Mouse (Mus musculus) hindbrain, embryonic 15.5 days (tissue): Measurements from ENCODE around the gene Gm26602. TPM values are rescaled to one million over a fixed set of nuclear protein-coding genes. Genes with fewer than 3 reads are reported as not detected.
A peak's percentile ranks its signal among the peaks of the same experiment; 100 is the strongest.

Source experiments
- ATAC-seq: fragments of 200-750 bp; cut with Nextera tagmentation; 2 replicates; pipeline ENCODE4 v1.8.0; 2017; ENCODE audit warnings: low read depth, moderate number of reproducible peaks, moderate TSS enrichment; ENCODE audit not compliant: low FRiP score
- H3K27ac ChIP-seq: fragments of 300-500 bp; sonication (generic); replicated peaks from 2 replicates; pipeline ENCODE4 v1.5.1; 2015; ENCODE audit warnings: mild to moderate bottlenecking, inconsistent platforms
- H3K27me3 ChIP-seq: fragments of 300-500 bp; sonication (generic); 2 replicates; pipeline ENCODE4 v1.6.1; 2015; ENCODE audit warnings: control low read depth, inconsistent platforms
- H3K36me3 ChIP-seq: fragments of 300-500 bp; sonication (generic); 2 replicates; pipeline ENCODE4 v1.6.1; 2015; ENCODE audit warnings: control low read depth, inconsistent platforms
- H3K4me1 ChIP-seq: fragments of 300-500 bp; sonication (generic); replicated peaks from 2 replicates; pipeline ENCODE4 v1.6.1; 2015; ENCODE audit warnings: control low read depth, inconsistent platforms
- H3K4me2 ChIP-seq: fragments of 300-500 bp; sonication (generic); 2 replicates; pipeline ENCODE4 v1.6.1; 2015; ENCODE audit warnings: moderate library complexity, mild to moderate bottlenecking, inconsistent platforms
- H3K4me3 ChIP-seq: fragments of 300-500 bp; sonication (generic); 2 replicates; pipeline ENCODE4 v1.5.1; 2015; ENCODE audit warnings: mild to moderate bottlenecking, inconsistent platforms
- H3K9ac ChIP-seq: fragments of 300-500 bp; sonication (generic); 2 replicates; pipeline ENCODE4 v1.6.1; 2015; ENCODE audit warnings: inconsistent platforms
- H3K9me3 ChIP-seq: fragments of 300-500 bp; sonication (generic); 2 replicates; pipeline ENCODE4 v1.6.1; 2016; ENCODE audit warnings: control low read depth, inconsistent platforms
- WGBS: fragments of 180-500 bp; shearing (Covaris S2); methylation state at CpG from one replicate; pipeline ENCODE4 v1.1.7; 2015; 5-methylcytosine and 5-hydroxymethylcytosine counted together
- polyA plus RNA-seq: library from polyadenylated mRNA; unstranded; fragments of >200 nt; fragmentation: Nextera tagmentation; extraction: Ambion mirVana; gene quantifications from 2 replicates; pipeline ENCODE4 v1.2.1, GENCODE M21; 2015

Gm26602 gene
- polyA plus RNA-seq, 1 experiment from 2014 or later: 3.0 TPM

GRCm38 (mm10) chr10:79920056-79920890, 9.6 kb downstream of the Gm26602 start:
- H3K4me3 ChIP-seq: peak overlapping the region; percentile 33
- peaks cover 44% of the 10 kb centered on the region for H3K4me1 ChIP-seq
- H3K9me3 ChIP-seq: no peaks in the 10 kb centered on the region
- no peak overlapping the region for H3K27ac ChIP-seq
- H3K4me2 ChIP-seq: peak overlapping the region; percentile 53
- ATAC-seq: no peak
- H3K27me3 ChIP-seq: peaks cover 67% of the 10 kb centered on the region
- 17% methylated on average over 26 of the region's 26 CpGs for WGBS
- H3K36me3 ChIP-seq: no peaks in the 10 kb centered on the region
- no peak overlapping the region for H3K9ac ChIP-seq

- H3K4me1 ChIP-seq: peaks cover 44% of the 10 kb centered on the region
- no peaks in the 10 kb centered on the region for H3K9me3 ChIP-seq
- H3K4me3 ChIP-seq: peak within 1 kb of the TSS; percentile 33
- H3K36me3 ChIP-seq: no peaks in the 10 kb centered on the region
- peak within 1 kb of the TSS; percentile 36 for H3K9ac ChIP-seq
- WGBS: 4% methylated on average over 41 of the region's 41 CpGs
- peaks cover 67% of the 10 kb centered on the region for H3K27me3 ChIP-seq
- H3K4me2 ChIP-seq: peak within 1 kb of the TSS; percentile 53
- ATAC-seq: no peak
- no peak within 1 kb of the TSS for H3K27ac ChIP-seq
These were observed 10.4 kb downstream of the Gm26602 start, which contains the start of gene R3hdm4 for GRCm38 (mm10) chr10:79920958-79921535. Gene R3hdm4 (minus strand): TSS chr10:79921208.

GRCm38 (mm10) chr10:79921572-79921971, 10.9 kb downstream of the Gm26602 start:
- Histone ChIP-seq H3K9me3 (no peaks in the 10 kb centered on the region), H3K27me3 (peaks cover 67% of the 10 kb centered on the region), H3K9ac (peak overlapping the region; percentile 36), H3K4me1 (peaks cover 47% of the 10 kb centered on the region), H3K4me3 (peak overlapping the region; percentile 33), H3K27ac (no peak overlapping the region), H3K4me2 (peak overlapping the region; percentile 53), H3K36me3 (no peaks in the 10 kb centered on the region)
- 3% methylated on average over 34 of the region's 34 CpGs for WGBS
- no peak for ATAC-seq

GRCm38 (mm10) chr10:79924998-79925784, 14.5 kb downstream of the Gm26602 start:
- 14% methylated on average over 29 of the region's 29 CpGs for WGBS
- Histone ChIP-seq H3K27ac (peak overlapping the region; percentile 38; the same call in 1 of the 2 replicates), H3K4me3 (peak overlapping the region; percentile 96; the same call in 1 of the 2 replicates), H3K4me1 (peaks cover 45% of the 10 kb centered on the region), H3K9ac (no peak overlapping the region), H3K4me2 (peak overlapping the region; percentile 93), H3K9me3 (no peaks in the 10 kb centered on the region), H3K27me3 (peaks cover 39% of the 10 kb centered on the region), H3K36me3 (no peaks in the 10 kb centered on the region)
- no peak for ATAC-seq

- Histone ChIP-seq H3K27me3 (peaks cover 32% of the 10 kb centered on the region), H3K36me3 (no peaks in the 10 kb centered on the region), H3K9ac (peak overlapping the region; percentile 89), H3K9me3 (no peaks in the 10 kb centered on the region), H3K27ac (peak overlapping the region; percentile 92), H3K4me2 (peak overlapping the region; percentile 93), H3K4me3 (peak overlapping the region; percentile 96), H3K4me1 (peaks cover 45% of the 10 kb centered on the region)
- no peak; the same call in 1 of the 2 replicates for ATAC-seq
- 11% methylated on average over 15 of the region's 15 CpGs for WGBS
These were observed 15.3 kb downstream of the Gm26602 start for GRCm38 (mm10) chr10:79925785-79926490.

- peaks cover 25% of the 10 kb centered on the region for H3K27me3 ChIP-seq
- H3K9me3 ChIP-seq: no peaks in the 10 kb centered on the region
- H3K4me1 ChIP-seq: peaks cover 39% of the 10 kb centered on the region
- H3K4me2 ChIP-seq: peak within 1 kb of the TSS; percentile 93
- H3K9ac ChIP-seq: peak within 1 kb of the TSS; percentile 89
- peak within 1 kb of the TSS; percentile 92 for H3K27ac ChIP-seq
- WGBS: under 1% methylated on average over 63 of the region's 63 CpGs
- peak; percentile 77 for ATAC-seq
- no peaks in the 10 kb centered on the region for H3K36me3 ChIP-seq
- H3K4me3 ChIP-seq: peak within 1 kb of the TSS; percentile 96
These were observed 16.1 kb downstream of the Gm26602 start, which contains the start of gene Arid3a for GRCm38 (mm10) chr10:79926491-79927323. Gene Arid3a (plus strand): TSS chr10:79927043.

GRCm38 (mm10) chr10:79927324-79928029, 16.8 kb downstream of the Gm26602 start:
- Histone ChIP-seq H3K36me3 (0 out of 2 replicates have a peak, but pooled peaks cover 4% of the 10 kb centered on the region), H3K4me1 (peaks cover 45% of the 10 kb centered on the region), H3K9me3 (no peaks in the 10 kb centered on the region), H3K9ac (peak overlapping the region; percentile 89), H3K4me3 (peak overlapping the region; percentile 96), H3K27ac (peak overlapping the region; percentile 92), H3K4me2 (peak overlapping the region; percentile 93), H3K27me3 (peaks cover 17% of the 10 kb centered on the region)
- WGBS: under 1% methylated on average over 54 of the region's 54 CpGs
- ATAC-seq: peak; percentile 40

- Histone ChIP-seq H3K9ac (peak overlapping the region; percentile 89), H3K27me3 (peaks cover 10% of the 10 kb centered on the region), H3K4me1 (peaks cover 51% of the 10 kb centered on the region), H3K9me3 (no peaks in the 10 kb centered on the region), H3K27ac (peak overlapping the region; percentile 92), H3K4me2 (peak overlapping the region; percentile 93), H3K36me3 (0 out of 2 replicates have a peak, but pooled peaks cover 4% of the 10 kb centered on the region), H3K4me3 (peak overlapping the region; percentile 96)
- ATAC-seq: no peak
- WGBS: 2% methylated on average over 29 of the region's 29 CpGs
These were observed 17.5 kb downstream of the Gm26602 start for GRCm38 (mm10) chr10:79928030-79928694.

- Histone ChIP-seq H3K4me2 (peak overlapping the region; percentile 93), H3K27me3 (0 out of 2 replicates have a peak, but pooled peaks cover 2% of the 10 kb centered on the region), H3K27ac (peak overlapping the region; percentile 92), H3K9ac (peak overlapping the region; percentile 51), H3K4me3 (peak overlapping the region; percentile 96), H3K4me1 (peaks cover 61% of the 10 kb centered on the region), H3K9me3 (no peaks in the 10 kb centered on the region), H3K36me3 (0 out of 2 replicates have a peak, but pooled peaks cover 4% of the 10 kb centered on the region)
- no peak for ATAC-seq
- 27% methylated on average over 9 of the region's 9 CpGs for WGBS
These were observed 18.4 kb downstream of the Gm26602 start for GRCm38 (mm10) chr10:79928907-79929701.
